Mouse (Mus musculus) brain, embryonic 14.5 days (tissue): ENCODE measurements at regions not wholly inside any gene's neighbourhood (a gene's known extent, or its start where the extent isn't known, plus 50 kb on each side); places are given as distances from the start of the nearest gene placed in this dataset.
A peak's percentile ranks its signal among the peaks of the same experiment; 100 is the strongest.
"Not testable (repeated sequence)": the region's sequence is repeated elsewhere in the genome, so short reads cannot be mapped to it uniquely, and the experiment has no call there.

Experiments used
- DNase-seq: peaks from one replicate; pipeline ENCODE4 v3.0.0-alpha.2; 2011; ENCODE audit warnings: low read depth
- CTCF ChIP-seq: fragments of 200-500 bp; IDR thresholded peaks from 2 replicates; pipeline ENCODE4 v1.5.1; 2012; ENCODE audit warnings: inconsistent platforms, mild to moderate bottlenecking, moderate library complexity, borderline replicate concordance; ENCODE audit not compliant: insufficient read depth, insufficient read length; ENCODE audit errors: extremely low read depth
- POLR2A ChIP-seq: fragments of 200-500 bp; IDR thresholded peaks from 2 replicates; pipeline ENCODE4 v1.6.1; 2012; ENCODE audit warnings: mild to moderate bottlenecking, inconsistent platforms, borderline replicate concordance; ENCODE audit not compliant: poor library complexity, insufficient read depth, insufficient read length, severe bottlenecking; ENCODE audit errors: extremely low read depth

DNA sequence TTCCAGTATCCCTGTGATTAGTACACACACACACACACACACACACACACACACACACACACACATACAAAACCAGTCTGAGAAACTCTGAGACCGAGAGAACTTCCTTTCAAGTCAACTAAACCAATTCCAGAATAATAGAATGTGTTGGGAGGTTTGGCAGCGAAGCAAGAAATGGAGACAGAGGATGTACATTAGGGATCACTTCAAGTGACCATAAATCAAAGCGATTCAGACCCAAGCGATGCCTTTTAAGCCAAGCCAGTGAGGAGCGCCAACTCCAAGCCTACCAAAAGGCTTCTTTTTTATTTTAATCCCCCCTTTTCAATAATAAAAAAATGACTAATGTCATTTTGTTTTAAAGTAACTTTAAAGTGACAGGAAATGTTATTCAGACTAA is 468.1 kb downstream of the Rfpl4b start:
- DNase-seq: peak; percentile 78
- TF ChIP-seq POLR2A: no peak
- no peak for TF ChIP-seq CTCF

DNA sequence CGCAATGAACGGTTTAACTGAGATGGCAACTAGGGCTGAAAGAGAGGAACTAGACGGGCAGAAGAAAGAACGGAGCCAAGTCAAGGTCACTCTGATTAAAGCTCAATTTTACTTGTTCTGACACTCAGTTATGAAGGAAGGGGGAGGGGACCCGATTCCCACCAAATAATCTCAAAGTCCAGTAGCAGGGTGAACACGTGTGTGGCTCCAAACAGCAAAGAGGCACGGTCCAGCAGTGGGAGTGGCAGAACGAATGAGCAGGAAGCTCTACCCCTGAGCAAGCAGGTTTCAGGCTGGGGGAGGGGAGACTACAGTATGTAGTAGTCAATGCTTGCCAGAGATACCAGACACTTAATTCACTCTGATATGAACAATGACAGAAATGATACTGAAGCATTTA is 474.6 kb downstream of the Rfpl4b start:
- DNase-seq: not testable (repeated sequence)

DNA sequence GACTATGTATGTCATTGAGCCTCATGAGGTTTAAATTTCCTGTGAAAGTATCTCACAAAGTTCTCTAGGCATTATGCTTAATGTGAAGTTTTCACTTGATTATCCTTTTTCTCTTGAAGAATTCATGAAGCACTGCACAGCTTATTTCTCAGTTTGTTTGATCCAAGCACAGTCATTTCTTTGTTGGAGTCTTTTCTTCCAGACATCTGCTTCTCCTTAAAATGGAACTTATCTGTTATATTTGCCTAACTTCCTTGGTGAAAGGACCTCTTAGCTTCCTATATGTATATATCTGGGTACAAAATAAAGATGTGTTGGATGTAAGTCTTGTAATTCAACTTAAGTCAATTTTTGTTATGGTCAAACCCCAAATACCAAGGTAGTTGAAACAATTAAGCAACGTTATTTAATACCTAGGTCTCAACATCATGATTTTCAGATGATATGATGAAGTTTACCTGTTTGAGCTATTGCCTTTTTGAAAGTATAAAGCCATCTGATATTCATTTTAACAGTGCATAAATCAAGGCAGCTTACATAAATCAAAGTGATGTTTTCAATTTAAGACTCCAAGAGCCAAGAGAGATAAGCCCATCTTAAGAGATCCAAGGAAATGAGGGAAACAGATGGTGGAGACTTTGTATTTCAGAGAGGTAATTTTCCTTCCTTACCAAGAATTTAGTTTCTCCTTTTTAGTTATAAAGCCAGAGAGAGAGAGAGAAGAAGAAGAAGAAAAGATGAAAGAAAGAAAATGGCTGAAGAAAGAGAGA is 481.0 kb downstream of the Rfpl4b start:
- DNase-seq: no peak
- no peak for TF ChIP-seq POLR2A
- no peak for TF ChIP-seq CTCF

DNA sequence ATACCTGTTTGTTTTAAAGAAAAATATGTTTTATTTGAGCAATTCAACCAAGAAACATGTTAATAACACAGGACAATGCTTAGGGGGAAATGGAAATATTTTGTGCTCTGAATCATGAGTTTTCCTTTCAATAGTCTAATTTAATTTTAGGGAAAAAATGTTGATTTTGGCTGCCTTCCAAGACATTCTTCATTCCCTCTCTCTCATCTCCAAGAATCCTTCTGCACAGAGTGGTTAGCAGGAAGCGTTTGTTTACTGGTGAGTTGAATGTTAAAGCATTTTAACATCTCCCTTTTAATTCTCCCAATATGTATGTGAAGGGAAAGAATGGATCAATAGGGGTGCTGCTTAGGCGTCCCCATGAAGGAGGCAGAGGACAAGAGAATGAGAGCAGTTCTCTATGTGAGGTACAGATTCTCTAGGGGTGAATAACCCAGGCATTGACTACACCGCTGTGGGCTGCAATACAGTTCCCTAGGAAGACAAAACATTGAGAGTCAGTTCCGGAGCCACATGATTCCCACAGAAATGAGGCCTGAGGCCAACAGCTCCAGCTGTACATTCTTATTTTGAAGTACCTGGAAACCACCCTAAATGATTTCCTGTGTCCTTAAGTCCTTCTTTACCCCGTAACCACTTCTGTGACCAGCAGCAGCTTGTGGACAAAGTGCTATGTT is 512.7 kb downstream of the Rfpl4b start:
- TF ChIP-seq CTCF: no peak
- no peak for TF ChIP-seq POLR2A
- DNase-seq: peak; percentile 31

DNA sequence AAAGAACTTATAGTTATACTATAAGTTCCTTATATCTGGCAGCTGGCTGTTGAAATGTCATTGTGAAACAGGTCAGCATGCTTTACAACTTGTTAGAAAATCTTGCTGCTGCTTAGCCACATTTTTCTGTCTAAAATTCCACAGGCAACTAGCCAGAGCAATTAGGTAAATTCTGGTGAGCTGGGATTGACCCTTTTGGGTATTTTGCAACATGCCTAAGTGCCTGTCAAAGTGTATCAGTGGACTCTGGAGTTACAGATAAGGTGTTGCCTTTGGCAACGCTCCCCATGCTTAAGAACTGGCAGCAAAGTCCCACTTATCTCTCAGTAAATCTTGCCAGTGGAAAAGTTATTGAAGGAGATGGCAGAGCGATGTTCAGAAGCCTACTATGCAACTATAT is 525.9 kb downstream of the Rfpl4b start:
- no peak for DNase-seq
- TF ChIP-seq POLR2A (no peak), CTCF (no peak)

DNA sequence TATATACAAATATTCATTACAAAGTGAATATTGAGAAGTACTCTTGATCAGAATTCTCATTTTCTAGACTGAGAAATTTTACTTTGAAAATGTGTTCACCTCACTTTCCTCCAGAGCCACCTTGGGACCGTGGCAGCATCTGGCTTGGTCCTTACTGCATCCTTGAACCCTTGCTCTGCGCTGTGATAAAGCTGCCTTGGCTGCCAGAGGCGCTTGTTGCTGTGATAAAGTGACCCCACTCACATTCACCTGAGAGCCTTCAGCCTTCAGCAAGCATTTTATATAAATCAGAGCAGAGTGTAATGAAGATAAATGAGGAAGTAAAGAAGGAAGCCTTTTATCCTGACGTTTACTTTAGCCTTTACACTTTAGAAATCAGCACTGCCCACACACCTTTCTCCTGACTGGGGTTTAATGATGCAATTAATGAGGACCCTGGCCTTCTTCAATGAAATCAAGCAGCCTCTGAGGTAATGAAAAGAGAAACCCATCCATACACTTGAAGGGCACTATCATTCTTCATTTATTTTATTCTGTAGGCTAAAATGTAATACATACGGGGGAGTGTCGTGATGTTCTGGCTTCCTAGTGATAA is 532.8 kb downstream of the Rfpl4b start:
- no peak for DNase-seq
- TF ChIP-seq CTCF (no peak), POLR2A (no peak)

DNA sequence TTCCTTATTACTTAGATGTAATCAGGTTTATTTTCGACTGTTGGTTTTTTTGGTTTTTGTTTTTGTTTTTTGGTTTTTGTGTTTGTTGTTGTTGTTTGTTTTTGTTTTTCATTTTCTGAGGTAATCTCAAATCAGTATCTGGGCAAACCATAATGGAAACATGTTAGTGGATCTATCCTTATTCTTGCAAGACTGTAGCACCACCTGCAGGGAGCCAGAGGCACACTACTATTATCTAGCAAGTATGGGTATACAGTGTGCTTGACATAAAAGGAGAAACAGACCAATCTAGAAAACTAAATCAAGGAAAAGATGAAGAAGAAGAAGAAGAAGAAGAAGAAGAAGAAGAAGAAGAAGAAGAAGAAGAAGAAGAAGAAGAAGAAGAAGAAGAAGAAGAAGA is 552.4 kb downstream of the Rfpl4b start:
- TF ChIP-seq CTCF (no peak), POLR2A (no peak)
- peak; percentile 17 for DNase-seq

DNA sequence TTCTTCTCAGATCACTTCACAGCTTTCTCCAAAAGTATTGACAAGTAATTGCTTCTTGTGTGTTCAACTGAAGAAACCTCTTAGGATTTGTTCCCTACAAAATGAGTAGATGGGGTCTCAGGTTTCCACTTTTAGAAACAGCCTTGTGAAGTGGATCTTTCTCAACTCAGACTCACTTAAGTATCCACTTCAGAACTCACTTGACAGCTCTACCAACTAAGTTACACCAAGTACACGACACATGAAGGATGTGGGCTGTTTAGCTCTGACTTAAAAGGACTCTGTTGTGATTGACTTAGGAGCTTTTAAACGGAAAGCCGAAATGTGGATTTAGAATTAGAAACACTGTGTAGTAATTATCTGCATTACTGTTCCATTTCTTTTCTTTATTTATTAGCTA is 556.0 kb downstream of the Rfpl4b start:
- no peak for TF ChIP-seq CTCF
- TF ChIP-seq POLR2A: no peak
- DNase-seq: peak; percentile 49

DNA sequence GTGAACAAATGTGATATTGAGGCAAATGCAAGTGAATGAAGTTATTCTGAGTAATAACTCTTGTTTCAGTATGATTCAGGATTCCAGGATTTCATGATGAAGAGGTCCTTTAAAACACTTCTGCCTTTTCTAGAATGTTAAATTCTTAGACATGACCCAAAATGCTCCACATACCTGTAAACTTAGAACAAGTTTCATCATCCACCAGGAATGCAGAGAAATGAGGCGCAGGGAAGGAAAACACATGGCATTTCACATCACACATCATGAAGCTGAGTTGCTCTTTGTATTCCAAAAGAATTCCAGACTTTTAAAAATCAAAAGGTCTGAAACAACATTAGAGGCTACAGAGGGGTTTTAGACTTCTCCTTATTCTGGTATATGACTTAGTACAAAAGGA is 574.8 kb downstream of the Rfpl4b start:
- no peak for TF ChIP-seq POLR2A
- no peak for TF ChIP-seq CTCF
- DNase-seq: no peak
